Mouse (Mus musculus): Measurements from ENCODE around the gene Eef1a1.

Gene Eef1a1

DNA sequence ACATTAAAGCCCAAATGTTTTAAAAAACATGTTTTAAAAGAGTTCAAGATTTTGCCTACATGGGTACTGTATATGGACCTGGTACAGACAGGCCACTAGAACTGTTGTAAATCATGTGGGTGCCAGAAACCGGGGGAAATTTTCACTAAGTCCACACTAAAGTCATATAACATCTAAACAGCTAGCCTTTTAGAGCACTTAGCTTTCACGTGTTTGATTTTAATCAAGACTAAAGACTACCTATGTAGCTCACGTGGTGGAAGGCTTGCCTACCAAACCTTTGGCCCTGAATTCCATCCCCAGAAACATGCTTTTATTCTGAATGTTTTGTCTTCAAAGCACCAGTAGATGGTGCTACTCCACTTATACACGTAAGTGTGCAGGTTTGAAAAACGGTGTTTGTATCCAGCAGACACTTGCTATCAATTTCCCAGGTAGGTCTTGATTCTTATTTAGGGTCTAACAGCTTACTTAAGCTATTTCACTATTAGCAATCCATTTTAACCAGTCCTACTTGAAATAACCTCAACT is 11.9 kb downstream of the Eef1a1 start:
- peak in 1 of 2 experiments; percentile 17 for DNase-seq (ENCODE audit: low spot score in 2 of 2)

- DNase-seq (ENCODE audit: low spot score in 2 of 2), result no peak
Observed at GRCm38 (mm10) chr9:78476531-78477020, 12.4 kb downstream of the Eef1a1 start.

DNA sequence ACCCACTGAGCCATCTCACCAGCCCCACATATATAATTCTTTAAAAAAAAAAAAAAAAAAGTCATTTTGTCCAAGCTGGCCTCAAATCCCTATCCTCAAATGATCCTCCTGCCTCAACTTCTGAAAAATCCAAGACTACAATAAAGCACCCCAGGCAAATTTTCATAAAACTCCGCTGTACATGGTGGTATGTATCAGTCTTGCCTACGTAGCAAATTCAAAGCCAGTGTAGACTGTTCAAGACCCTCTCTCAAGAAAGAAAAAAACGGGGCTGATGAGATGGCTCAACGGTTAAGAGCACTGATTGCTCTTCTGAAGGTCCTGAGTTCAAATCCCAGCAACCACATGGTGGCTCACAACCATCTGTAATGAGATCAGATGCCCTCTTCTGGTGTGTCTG is 13.1 kb downstream of the Eef1a1 start:
- no peak for DNase-seq (ENCODE audit: low spot score in 2 of 2)

DNA sequence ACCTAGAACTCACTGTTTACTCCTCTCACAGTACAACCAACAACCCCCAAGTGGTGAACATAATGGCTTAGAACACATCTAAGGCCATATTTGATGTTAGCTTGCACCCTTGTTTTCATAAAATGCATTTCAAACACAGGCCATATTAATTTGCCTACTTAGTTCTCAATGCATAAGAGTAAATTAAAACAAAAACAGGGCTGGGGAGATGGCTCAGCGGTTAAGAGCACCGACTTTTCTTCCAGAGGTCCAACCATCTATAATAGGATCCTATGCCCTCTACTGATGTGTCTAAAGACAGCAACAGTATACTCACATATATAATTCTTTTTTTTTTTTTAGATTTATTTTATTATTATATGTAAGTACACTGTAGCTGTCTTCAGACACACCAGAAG is 13.6 kb downstream of the Eef1a1 start:
- no peak for DNase-seq (ENCODE audit: low spot score in 2 of 2)

- no peak for DNase-seq (ENCODE audit: low spot score in 2 of 2)
Observed at GRCm38 (mm10) chr9:78474771-78475382, 14.1 kb downstream of the Eef1a1 start.

- DNase-seq (ENCODE audit: low spot score in 2 of 2), result no peak
Observed at GRCm38 (mm10) chr9:78474270-78474669, 14.7 kb downstream of the Eef1a1 start.

- DNase-seq (ENCODE audit: low spot score in 2 of 2), result no peak
Observed at GRCm38 (mm10) chr9:78473588-78473987, 15.4 kb downstream of the Eef1a1 start.

DNA sequence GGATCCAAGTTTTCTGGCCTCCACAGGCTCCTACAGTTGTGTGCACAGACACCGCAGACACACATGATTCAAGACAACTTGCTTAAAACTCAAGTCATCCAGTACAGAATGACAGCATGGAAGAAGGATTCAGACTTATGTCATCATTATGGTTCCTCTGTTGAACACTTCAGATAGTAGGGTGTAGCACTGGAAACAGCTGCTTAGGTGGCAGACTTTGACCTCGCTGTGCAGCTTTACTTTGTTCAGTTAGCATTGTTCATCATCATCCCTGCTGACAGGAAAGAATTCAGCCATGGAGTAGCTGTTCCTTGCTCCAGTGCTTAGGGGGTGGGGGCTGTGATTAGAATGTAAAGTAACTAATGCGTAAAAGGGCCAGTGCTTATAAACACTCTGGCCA is 23.2 kb downstream of the Eef1a1 start:
- DNase-seq (ENCODE audit: low spot score in 2 of 2), result no peak

- DNase-seq (ENCODE audit: low spot score in 2 of 2), result no peak
Observed at GRCm38 (mm10) chr9:78463337-78463736, 25.6 kb downstream of the Eef1a1 start.

GRCm38 (mm10) chr9:78457026-78457425 is 31.9 kb downstream of the Eef1a1 start:
- no peak for DNase-seq (ENCODE audit: low spot score in 2 of 2)

DNA sequence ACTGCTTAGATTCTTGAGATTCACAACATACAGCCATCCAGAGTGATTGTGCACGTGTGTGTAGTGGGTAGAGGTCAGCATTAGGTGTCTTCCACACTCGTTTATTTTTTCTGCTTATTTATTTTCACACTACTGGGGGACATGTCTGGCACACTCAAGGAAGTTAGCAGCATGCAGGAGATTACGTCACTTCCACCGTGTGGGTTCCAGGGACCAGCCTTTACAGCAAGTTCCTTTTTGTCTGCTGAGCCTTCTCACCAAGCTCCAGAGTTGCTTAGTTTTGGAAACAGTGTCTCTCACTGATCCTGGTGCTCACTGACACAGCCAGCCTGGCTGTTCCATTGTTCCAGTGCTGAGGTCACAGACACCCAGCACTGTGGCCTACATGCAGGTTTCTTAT is 37.6 kb downstream of the Eef1a1 start:
- DNase-seq (ENCODE audit: low spot score in 2 of 2), result peak; percentile 42 to 53

- DNase-seq (ENCODE audit: low spot score in 2 of 2), result no peak
Observed at GRCm38 (mm10) chr9:78450404-78450803, 38.5 kb downstream of the Eef1a1 start.

- peak; percentile 86 to 87 for DNase-seq (ENCODE audit: low spot score in 2 of 2)
Observed at GRCm38 (mm10) chr9:78447973-78448873, 40.7 kb downstream of the Eef1a1 start, which contains the start of the genes Mto1 and Gm17324. Mto1 (plus strand) TSS chr9:78448208. Gm17324 (minus strand) TSS chr9:78448786.

GRCm38 (mm10) chr9:78447606-78447972 is 41.4 kb downstream of the Eef1a1 start:
- DNase-seq (ENCODE audit: low spot score in 2 of 2), result no peak

GRCm38 (mm10) chr9:78442579-78443392 is 46.2 kb downstream of the Eef1a1 start, which contains the start of gene Cgas:
Cgas (minus strand) TSS chr9:78443237.
- DNase-seq (ENCODE audit: low spot score in 2 of 2), result peak; percentile 71 to 72

- DNase-seq (ENCODE audit: low spot score in 2 of 2), result no peak
Observed at GRCm38 (mm10) chr9:78442237-78442578, 46.7 kb downstream of the Eef1a1 start.

- peak; percentile 4 to 14 for DNase-seq (ENCODE audit: low spot score in 2 of 2)
Observed at GRCm38 (mm10) chr9:78439426-78439825, 49.5 kb downstream of the Eef1a1 start.

- DNase-seq (ENCODE audit: low spot score in 2 of 2), result no peak
Observed at GRCm38 (mm10) chr9:78432471-78432870, 56.5 kb downstream of the Eef1a1 start.

- DNase-seq (ENCODE audit: low spot score in 2 of 2), result peak; percentile 76
Observed at GRCm38 (mm10) chr9:78430486-78430885, 58.5 kb downstream of the Eef1a1 start.

- no peak for DNase-seq (ENCODE audit: low spot score in 2 of 2)
Observed at GRCm38 (mm10) chr9:78429551-78429950, 59.4 kb downstream of the Eef1a1 start.

DNA sequence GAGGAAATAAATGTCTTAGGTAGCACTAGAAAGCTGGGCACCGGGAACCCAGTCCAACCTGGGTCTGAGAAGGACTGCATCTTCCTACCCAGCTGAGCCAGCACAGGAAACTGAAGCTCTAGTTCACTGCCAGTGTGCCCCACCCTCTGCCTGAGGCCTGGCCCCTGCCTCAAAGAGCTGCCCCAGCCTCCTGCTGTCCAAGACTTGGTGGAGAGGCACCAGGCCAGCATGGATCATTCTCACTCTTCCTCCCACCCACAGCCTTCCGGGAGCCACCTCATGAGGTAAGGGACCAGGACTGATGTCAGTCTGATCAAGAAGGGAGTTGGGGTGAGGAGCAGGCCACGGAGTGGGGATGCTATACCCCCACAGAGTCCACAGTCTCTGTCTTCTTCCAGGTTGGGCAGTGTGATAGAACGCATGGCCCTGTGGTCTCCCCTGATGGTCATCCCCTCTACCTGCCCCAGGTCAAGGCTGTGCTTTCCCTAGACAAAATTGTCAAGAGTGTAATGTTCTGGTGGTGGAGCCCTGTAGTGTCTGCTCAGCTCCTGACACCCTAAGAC is 60.0 kb downstream of the Eef1a1 start:
- no peak for DNase-seq (ENCODE audit: low spot score in 2 of 2)
